Mouse (Mus musculus): ENCODE data around the gene Efr3b. TPM values are rescaled to one million over a fixed set of nuclear protein-coding genes. Genes with fewer than 3 reads are reported as not detected.
"Not testable (repeated sequence)": the region's sequence is repeated elsewhere in the genome, so short reads cannot be mapped to it uniquely, and the experiment has no call there.

The Efr3b gene
- polyA plus RNA-seq, 1 experiment from 2014 or later = 0.88 TPM

DNA sequence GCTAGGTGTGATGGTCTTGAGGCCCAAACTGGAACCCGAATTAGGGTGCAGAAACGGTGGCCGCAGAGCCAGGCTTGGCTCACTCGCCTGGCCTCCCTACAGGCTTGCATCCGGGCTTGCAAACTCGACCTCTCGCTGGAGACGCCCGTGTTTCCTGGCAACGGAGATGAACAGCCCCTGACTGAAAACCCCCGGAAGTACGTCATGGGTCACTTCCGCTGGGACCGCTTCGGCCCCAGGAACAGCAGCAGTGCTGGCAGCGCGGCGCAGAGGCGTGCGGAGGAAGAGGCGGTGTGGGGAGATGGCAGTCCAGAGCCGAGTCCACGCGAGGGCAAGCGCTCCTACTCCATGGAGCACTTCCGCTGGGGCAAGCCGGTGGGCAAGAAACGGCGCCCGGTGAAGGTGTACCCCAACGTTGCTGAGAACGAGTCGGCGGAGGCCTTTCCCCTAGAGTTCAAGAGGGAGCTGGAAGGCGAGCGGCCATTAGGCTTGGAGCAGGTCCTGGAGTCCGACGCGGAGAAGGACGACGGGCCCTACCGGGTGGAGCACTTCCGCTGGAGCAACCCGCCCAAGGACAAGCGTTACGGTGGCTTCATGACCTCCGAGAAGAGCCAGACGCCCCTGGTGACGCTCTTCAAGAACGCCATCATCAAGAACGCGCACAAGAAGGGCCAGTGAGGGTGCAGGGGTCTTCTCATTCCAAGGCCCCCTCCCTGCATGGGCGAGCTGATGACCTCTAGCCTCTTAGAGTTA is 78.7 kb downstream of the Efr3b start:
- H3K4me3 ChIP-seq (ENCODE audit: low read depth, low read length) = peak overlapping the region; percentile 66
- DNase-seq (ENCODE audit: low spot score) (peak; percentile 85), ATAC-seq (replicated peaks; ENCODE audit: low FRiP score) (peak; percentile 91)
- H3K27ac ChIP-seq (ENCODE audit: low read depth, low read length) = peak overlapping the region; percentile 79
- H3K27me3 ChIP-seq (replicated peaks; ENCODE audit: control insufficient read depth, insufficient read depth, low read length) = peaks cover 9% of the 10 kb centered on the region
- no peaks in the 10 kb centered on the region for H3K36me3 ChIP-seq (ENCODE audit: control insufficient read depth, insufficient read depth, low read length)
- peaks cover 8% of the 10 kb centered on the region; the same call in 1 of the 2 replicates for H3K4me1 ChIP-seq (replicated peaks; ENCODE audit: control insufficient read depth, insufficient read depth, low read length)
- 3% methylated on average over 53 of the region's 53 CpGs for WGBS
- peak overlapping the region; percentile 71 for H3K9ac ChIP-seq (ENCODE audit: low read depth, low read length)
- H3K9me3 ChIP-seq (ENCODE audit: control insufficient read depth, low read length) = no peaks in the 10 kb centered on the region
- peak overlapping the region; percentile 90 for H3K4me2 ChIP-seq

DNA sequence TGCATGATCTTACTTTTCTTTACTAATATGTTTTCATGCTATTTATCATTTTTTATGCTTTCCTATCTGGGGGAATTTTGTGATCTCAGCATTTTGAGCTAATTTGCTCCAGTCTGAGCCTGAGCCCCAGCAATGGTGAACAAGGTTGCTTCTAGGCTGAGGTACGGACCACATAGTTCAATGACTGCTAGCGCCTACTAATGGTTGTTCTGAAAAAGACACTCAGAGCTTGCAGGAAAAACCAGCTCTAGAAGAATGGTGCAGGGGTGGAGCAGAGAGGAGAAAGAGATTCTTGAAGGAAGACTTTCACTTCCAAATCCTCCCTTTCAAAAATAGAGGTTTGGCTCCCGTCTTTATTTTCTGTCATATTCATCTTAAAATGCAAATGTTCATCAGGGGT is 82.4 kb downstream of the Efr3b start:
- 18% methylated on average over 3 of the region's 3 CpGs for WGBS
- ATAC-seq (replicated peaks; ENCODE audit: low FRiP score) = no peak
- DNase-seq (ENCODE audit: low spot score) = no peak
- Histone ChIP-seq H3K27ac (ENCODE audit: low read depth, low read length) (no peak overlapping the region), H3K27me3 (replicated peaks; ENCODE audit: control insufficient read depth, insufficient read depth, low read length) (peaks cover 17% of the 10 kb centered on the region), H3K36me3 (ENCODE audit: control insufficient read depth, insufficient read depth, low read length) (no peaks in the 10 kb centered on the region), H3K4me3 (ENCODE audit: low read depth, low read length) (no peak overlapping the region), H3K9me3 (ENCODE audit: control insufficient read depth, low read length) (no peaks in the 10 kb centered on the region), H3K9ac (ENCODE audit: low read depth, low read length) (no peak overlapping the region), H3K4me1 (replicated peaks; ENCODE audit: control insufficient read depth, insufficient read depth, low read length) (peaks cover 8% of the 10 kb centered on the region; the same call in 1 of the 2 replicates), H3K4me2 (no peak overlapping the region)

DNA sequence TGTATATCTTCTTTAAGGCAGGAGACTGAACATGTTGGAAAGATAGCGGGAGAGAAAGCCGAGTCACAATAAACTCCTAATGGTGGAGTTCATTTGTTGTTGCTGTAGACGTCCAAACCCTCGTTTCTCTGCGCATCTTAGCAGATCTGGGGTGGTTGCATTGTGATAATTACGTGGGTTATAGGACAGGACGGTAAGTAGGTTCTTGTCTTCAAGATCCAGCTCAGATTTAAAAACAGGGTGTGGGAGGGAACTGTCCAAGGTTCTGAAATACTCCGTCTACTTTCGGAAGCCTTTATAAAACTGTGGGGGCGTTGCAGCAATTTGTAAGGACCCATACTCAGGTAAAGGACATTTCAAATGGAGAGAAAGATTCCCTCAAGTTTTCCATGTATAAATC is 83.3 kb downstream of the Efr3b start:
- ATAC-seq (replicated peaks; ENCODE audit: low FRiP score) (no peak), DNase-seq (ENCODE audit: low spot score) (no peak)
- no peaks in the 10 kb centered on the region for H3K36me3 ChIP-seq (ENCODE audit: control insufficient read depth, insufficient read depth, low read length)
- no peak overlapping the region for H3K27ac ChIP-seq (ENCODE audit: low read depth, low read length)
- no peak overlapping the region for H3K4me2 ChIP-seq
- peaks cover 17% of the 10 kb centered on the region for H3K27me3 ChIP-seq (replicated peaks; ENCODE audit: control insufficient read depth, insufficient read depth, low read length)
- no peak overlapping the region for H3K9ac ChIP-seq (ENCODE audit: low read depth, low read length)
- H3K4me1 ChIP-seq (replicated peaks; ENCODE audit: control insufficient read depth, insufficient read depth, low read length) = peaks cover 4% of the 10 kb centered on the region; the same call in 1 of the 2 replicates
- H3K9me3 ChIP-seq (ENCODE audit: control insufficient read depth, low read length) = no peaks in the 10 kb centered on the region
- 31% methylated on average over 10 of the region's 10 CpGs for WGBS
- H3K4me3 ChIP-seq (ENCODE audit: low read depth, low read length) = no peak overlapping the region

DNA sequence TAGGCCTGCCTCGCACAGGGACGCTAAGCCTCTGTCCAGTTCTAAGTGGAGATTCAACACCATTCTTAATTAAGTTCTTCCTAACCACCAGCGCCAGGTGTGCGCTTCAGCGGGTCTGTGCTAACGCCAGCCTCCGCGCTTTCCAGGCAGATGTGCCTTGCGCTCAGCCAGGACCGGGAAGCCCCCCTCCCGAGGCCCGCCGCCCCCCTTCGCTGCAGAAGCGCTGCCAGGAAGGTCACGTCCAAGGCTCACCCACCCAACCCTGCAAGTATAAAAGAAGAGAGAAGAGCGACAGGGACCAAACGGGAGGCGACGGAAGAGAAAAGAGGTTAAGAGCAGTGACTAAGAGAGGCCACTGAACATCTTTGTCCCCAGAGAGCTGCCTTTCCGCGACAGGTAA is 84.1 kb downstream of the Efr3b start, which contains the start of gene Pomc:
Gene Pomc (plus strand): TSS at position 301 of the 400 bp plus-strand sequence.
- Histone ChIP-seq H3K27ac (ENCODE audit: low read depth, low read length) (no peak within 1 kb of the TSS), H3K9ac (ENCODE audit: low read depth, low read length) (no peak within 1 kb of the TSS), H3K9me3 (ENCODE audit: control insufficient read depth, low read length) (no peaks in the 10 kb centered on the region), H3K4me1 (replicated peaks; ENCODE audit: control insufficient read depth, insufficient read depth, low read length) (0 out of 2 replicates have a peak, but pooled peaks cover under 1% of the 10 kb centered on the region), H3K27me3 (replicated peaks; ENCODE audit: control insufficient read depth, insufficient read depth, low read length) (peaks cover 17% of the 10 kb centered on the region), H3K4me3 (ENCODE audit: low read depth, low read length) (no peak within 1 kb of the TSS), H3K36me3 (ENCODE audit: control insufficient read depth, insufficient read depth, low read length) (no peaks in the 10 kb centered on the region), H3K4me2 (no peak within 1 kb of the TSS)
- no peak for DNase-seq (ENCODE audit: low spot score)
- ATAC-seq (replicated peaks; ENCODE audit: low FRiP score) = no peak
- WGBS = 24% methylated on average over 22 of the region's 22 CpGs

DNA sequence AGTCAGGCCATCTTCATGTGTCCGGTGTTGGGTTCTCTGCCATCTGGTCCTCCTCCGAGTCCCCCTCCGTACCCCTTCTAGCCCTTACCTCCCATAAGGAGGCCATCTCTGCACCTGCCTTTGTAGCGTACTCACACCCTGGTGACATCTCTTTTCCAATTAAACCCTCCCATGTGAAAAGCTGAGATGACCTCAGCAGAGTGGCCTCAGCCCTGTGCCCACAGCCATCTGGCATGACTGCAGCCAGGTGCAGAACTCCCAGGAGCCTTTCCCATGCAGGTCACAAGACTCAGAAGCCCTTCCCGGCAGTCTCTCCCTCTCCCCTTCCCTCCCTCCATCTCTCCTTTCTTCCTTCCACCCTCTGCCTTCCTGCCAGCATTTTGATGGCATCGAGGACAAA is 91.2 kb downstream of the Efr3b start:
- Histone ChIP-seq H3K4me3 (ENCODE audit: low read depth, low read length) (no peak overlapping the region), H3K27ac (ENCODE audit: low read depth, low read length) (no peak overlapping the region), H3K27me3 (replicated peaks; ENCODE audit: control insufficient read depth, insufficient read depth, low read length) (no peaks in the 10 kb centered on the region), H3K4me1 (replicated peaks; ENCODE audit: control insufficient read depth, insufficient read depth, low read length) (no peaks in the 10 kb centered on the region), H3K36me3 (ENCODE audit: control insufficient read depth, insufficient read depth, low read length) (no peaks in the 10 kb centered on the region), H3K4me2 (no peak overlapping the region), H3K9ac (ENCODE audit: low read depth, low read length) (no peak overlapping the region), H3K9me3 (ENCODE audit: control insufficient read depth, low read length) (no peaks in the 10 kb centered on the region)
- DNase-seq (ENCODE audit: low spot score) = no peak
- no peak for ATAC-seq (replicated peaks; ENCODE audit: low FRiP score)
- WGBS = 70% methylated on average over 6 of the region's 6 CpGs

DNA sequence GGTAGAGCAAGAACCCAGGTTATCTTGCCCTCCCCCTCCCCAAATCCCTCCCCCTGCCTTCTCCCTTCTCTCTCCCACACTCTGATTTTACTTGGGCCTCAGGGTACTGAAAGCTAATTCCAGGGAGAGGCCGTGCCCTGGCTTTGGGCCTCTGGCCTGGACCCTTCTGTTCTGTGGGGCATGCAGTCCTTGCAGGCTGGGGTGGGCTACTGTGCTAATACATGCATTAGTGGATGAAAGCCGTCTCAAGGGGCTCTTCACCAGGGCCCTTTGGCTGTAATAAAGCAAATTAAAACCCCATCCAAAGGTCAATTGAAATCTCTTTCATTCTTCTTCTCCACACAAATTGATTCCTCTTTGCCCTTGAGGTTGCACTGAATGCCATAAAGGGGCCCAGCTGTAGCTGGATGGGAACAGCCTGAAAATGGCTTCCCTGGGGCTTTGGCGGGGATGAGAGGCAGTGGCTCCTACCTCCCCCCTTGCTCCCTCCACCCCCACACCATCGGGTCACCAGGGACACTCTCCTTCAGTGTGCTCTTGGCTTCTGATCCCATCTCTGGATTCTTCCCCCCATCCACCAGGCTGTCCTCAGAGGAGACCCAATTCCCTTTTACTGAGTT is 94.2 kb downstream of the Efr3b start:
- DNase-seq (ENCODE audit: low spot score) (no peak), ATAC-seq (replicated peaks; ENCODE audit: low FRiP score) (no peak)
- no peaks in the 10 kb centered on the region for H3K9me3 ChIP-seq (ENCODE audit: control insufficient read depth, low read length)
- no peaks in the 10 kb centered on the region for H3K4me1 ChIP-seq (replicated peaks; ENCODE audit: control insufficient read depth, insufficient read depth, low read length)
- no peaks in the 10 kb centered on the region for H3K27me3 ChIP-seq (replicated peaks; ENCODE audit: control insufficient read depth, insufficient read depth, low read length)
- no peak overlapping the region for H3K27ac ChIP-seq (ENCODE audit: low read depth, low read length)
- no peaks in the 10 kb centered on the region for H3K36me3 ChIP-seq (ENCODE audit: control insufficient read depth, insufficient read depth, low read length)
- H3K9ac ChIP-seq (ENCODE audit: low read depth, low read length) = no peak overlapping the region
- H3K4me2 ChIP-seq = no peak overlapping the region
- WGBS = 64% methylated on average over 4 of the region's 4 CpGs
- H3K4me3 ChIP-seq (ENCODE audit: low read depth, low read length) = no peak overlapping the region

DNA sequence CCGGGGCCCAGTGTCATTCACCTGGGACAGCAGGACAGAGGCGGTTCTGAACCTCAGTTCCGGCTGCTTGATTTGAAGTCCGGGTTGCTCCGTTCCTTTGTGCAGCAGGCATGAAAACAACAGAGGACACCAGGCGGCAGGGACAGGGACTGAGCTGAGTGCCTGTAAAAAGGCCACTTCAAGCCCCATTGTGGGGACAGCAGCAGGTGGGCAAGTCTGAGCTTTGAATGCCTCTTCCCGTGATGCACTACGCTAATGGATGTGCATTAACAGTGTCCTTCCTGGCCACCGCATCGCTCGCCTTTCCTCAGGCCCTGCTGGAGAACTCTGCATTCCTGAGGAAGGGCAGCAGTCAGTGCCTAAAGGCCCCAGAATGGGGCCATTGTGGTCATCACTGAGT is 96.7 kb downstream of the Efr3b start:
- WGBS = 48% methylated on average over 11 of the region's 11 CpGs
- H3K9me3 ChIP-seq (ENCODE audit: control insufficient read depth, low read length) = no peaks in the 10 kb centered on the region
- H3K4me2 ChIP-seq = no peak overlapping the region
- H3K9ac ChIP-seq (ENCODE audit: low read depth, low read length) = no peak overlapping the region
- no peaks in the 10 kb centered on the region for H3K4me1 ChIP-seq (replicated peaks; ENCODE audit: control insufficient read depth, insufficient read depth, low read length)
- DNase-seq (ENCODE audit: low spot score) = no peak
- H3K27ac ChIP-seq (ENCODE audit: low read depth, low read length) = no peak overlapping the region
- no peak for ATAC-seq (replicated peaks; ENCODE audit: low FRiP score)
- no peaks in the 10 kb centered on the region for H3K27me3 ChIP-seq (replicated peaks; ENCODE audit: control insufficient read depth, insufficient read depth, low read length)
- H3K4me3 ChIP-seq (ENCODE audit: low read depth, low read length) = no peak overlapping the region
- no peaks in the 10 kb centered on the region for H3K36me3 ChIP-seq (ENCODE audit: control insufficient read depth, insufficient read depth, low read length)

DNA sequence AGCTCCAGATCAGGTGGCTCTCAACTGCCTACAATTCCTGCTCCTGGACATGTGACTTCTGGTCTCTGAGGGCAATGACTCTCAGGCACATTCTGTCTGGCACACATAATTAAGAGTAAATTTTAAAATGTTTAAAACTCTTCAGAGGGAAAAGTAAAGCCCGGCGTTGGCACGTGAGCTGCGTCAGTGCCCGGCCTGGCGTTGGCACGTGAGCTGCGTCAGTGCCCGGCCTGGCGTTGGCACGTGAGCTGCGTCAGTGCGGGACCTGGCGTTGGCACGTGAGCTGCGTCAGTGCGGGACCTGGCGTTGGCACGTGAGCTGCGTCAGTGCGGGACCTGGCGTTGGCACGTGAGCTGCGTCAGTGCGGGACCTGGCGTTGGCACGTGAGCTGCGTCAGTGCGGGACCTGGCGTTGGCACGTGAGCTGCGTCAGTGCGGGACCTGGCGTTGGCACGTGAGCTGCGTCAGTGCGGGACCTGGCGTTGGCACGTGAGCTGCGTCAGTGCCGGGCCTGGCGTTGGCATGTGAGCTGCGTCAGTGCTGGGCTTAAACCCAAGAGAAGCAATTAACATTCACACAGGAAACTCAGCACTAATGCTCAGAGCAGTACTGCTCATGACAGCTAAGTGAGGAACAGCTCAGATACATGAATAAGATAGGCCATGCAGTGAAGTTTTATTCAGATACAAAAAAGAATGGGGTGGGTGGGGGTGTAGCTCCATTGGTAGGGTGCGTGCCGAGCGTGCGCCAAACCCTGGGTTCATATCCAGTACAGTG is 108.4 kb downstream of the Efr3b start:
- whole genome bisulfite sequencing = 87% methylated on average over 32 of the region's 47 CpGs
- not testable (repeated sequence) for H3K4me2 ChIP-seq; H3K4me1 ChIP-seq (replicated peaks; ENCODE audit: control insufficient read depth, insufficient read depth, low read length); DNase-seq (ENCODE audit: low spot score); H3K27ac ChIP-seq (ENCODE audit: low read depth, low read length); ATAC-seq (replicated peaks; ENCODE audit: low FRiP score); H3K36me3 ChIP-seq (ENCODE audit: control insufficient read depth, insufficient read depth, low read length); H3K27me3 ChIP-seq (replicated peaks; ENCODE audit: control insufficient read depth, insufficient read depth, low read length); H3K4me3 ChIP-seq (ENCODE audit: low read depth, low read length); H3K9ac ChIP-seq (ENCODE audit: low read depth, low read length); H3K9me3 ChIP-seq (ENCODE audit: control insufficient read depth, low read length)

Data from liver, embryonic 11.5 days (tissue).